11 mouse cellular contexts compared by ENCODE assay signal in the genomic region with DNA sequence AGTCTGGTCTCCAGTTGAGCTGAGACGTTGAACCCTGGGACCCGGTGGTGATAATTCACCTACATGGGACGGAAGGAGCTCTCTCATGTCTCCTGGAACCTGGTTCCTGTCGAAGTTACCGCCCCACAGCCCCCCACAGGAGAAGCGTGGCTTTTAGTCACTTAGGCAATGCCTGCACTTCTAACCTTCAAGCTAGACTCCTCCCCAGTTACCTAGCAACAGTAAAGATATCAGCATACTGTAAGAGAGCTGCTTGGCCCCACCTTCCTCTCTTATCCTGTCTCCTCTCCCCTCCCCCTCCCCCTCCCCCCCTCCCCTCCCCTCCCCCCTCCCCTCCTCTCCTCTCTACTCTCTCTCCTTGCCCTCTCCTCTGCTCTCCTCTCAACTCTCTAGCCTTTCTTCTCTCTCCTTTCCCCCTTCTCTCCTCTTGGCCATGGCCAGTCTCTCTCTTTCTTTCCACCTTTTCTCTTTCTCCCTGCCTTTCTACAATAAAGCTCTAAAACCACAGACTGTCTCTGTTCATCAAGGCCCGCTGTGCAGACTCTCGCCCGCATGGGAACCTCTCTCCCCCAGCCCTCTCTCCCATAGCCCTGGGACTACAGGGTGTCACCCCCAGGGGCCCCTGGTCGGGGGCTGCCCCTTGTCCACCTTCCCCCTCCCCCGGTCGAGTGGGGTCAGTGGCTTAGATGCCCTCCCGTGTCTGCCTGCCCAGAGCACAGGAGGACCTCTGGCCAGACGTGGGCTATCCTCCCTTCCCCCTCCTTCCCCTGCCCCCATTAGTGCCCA.
A peak's percentile ranks its signal among the peaks of the same experiment; 100 is the strongest.
DNase-seq lines count a peak whose midpoint lies in the region; ATAC-seq lines count a peak whose summit lies in the region.
"Had no signal": no experiment of that assay in that cellular context is flagged by ENCODE, and none has a peak within 500 bp of the region (broad histone marks: within the 10 kb centered on the region; RNA-seq: fewer than 3 reads in every experiment).

No protein-coding gene starts in this region.

- peak overlapping the region; percentile 53 for H3K4me2 ChIP-seq in heart, embryonic 12.5 days
- no peak overlapping the region for H3K4me2 ChIP-seq in midbrain, embryonic 13.5 days (replicated peaks)
- no peak overlapping the region for H3K4me2 ChIP-seq in midbrain, embryonic 14.5 days (ENCODE audit: low read length)
- H3K4me2 ChIP-seq in liver, embryonic 12.5 days: peak overlapping the region; percentile 63
- H3K4me2 ChIP-seq: limb, embryonic 12.5 days had no signal

- ATAC-seq in heart, embryonic 12.5 days (ENCODE audit: insufficient number of reproducible peaks, low FRiP score): peak; percentile 88
- peak; percentile 40; the same call in 1 of the 2 replicates for ATAC-seq in midbrain, embryonic 13.5 days
- ATAC-seq in midbrain, embryonic 14.5 days (ENCODE audit: low FRiP score, low TSS enrichment): no peak
- ATAC-seq in liver, embryonic 12.5 days: peak; percentile 99

- WGBS in heart, embryonic 12.5 days: 11% methylated on average over 14 of the region's 14 CpGs
- 34% methylated on average over 14 of the region's 14 CpGs for WGBS in midbrain, embryonic 13.5 days
- 43% methylated on average over 14 of the region's 14 CpGs for WGBS in midbrain, embryonic 14.5 days
- 16% methylated on average over 14 of the region's 14 CpGs for WGBS in liver, embryonic 12.5 days (ENCODE audit: insufficient replicate concordance)

- H3K27ac ChIP-seq in heart, embryonic 12.5 days (ENCODE audit: poor library complexity, severe bottlenecking): no peak overlapping the region
- H3K27ac ChIP-seq in midbrain, embryonic 13.5 days: no peak overlapping the region
- H3K27ac ChIP-seq in midbrain, embryonic 14.5 days (replicated peaks; ENCODE audit: low read depth, low read length): no peak overlapping the region
- H3K27ac ChIP-seq in liver, embryonic 12.5 days: peak overlapping the region; percentile 25; the same call in 1 of the 2 replicates
- H3K27ac ChIP-seq: limb, embryonic 12.5 days had no signal

- H3K4me1 ChIP-seq in heart, embryonic 12.5 days (replicated peaks): peaks cover 10% of the 10 kb centered on the region
- H3K4me1 ChIP-seq in midbrain, embryonic 13.5 days (replicated peaks): peaks cover 3% of the 10 kb centered on the region; the same call in 1 of the 2 replicates
- no peaks in the 10 kb centered on the region for H3K4me1 ChIP-seq in midbrain, embryonic 14.5 days (ENCODE audit: control insufficient read depth, insufficient read depth, low read length)
- peaks cover 25% of the 10 kb centered on the region for H3K4me1 ChIP-seq in liver, embryonic 12.5 days
- H3K4me1 ChIP-seq: limb, embryonic 12.5 days had no signal

- H3K36me3 ChIP-seq in heart, embryonic 12.5 days: no peaks in the 10 kb centered on the region
- no peaks in the 10 kb centered on the region for H3K36me3 ChIP-seq in midbrain, embryonic 13.5 days
- no peaks in the 10 kb centered on the region for H3K36me3 ChIP-seq in midbrain, embryonic 14.5 days (ENCODE audit: control insufficient read depth, insufficient read depth, low read length)
- H3K36me3 ChIP-seq in liver, embryonic 12.5 days: 0 out of 2 replicates have a peak, but pooled peaks cover 4% of the 10 kb centered on the region
- H3K36me3 ChIP-seq: limb, embryonic 12.5 days had no signal

- no peak for DNase-seq in heart, adult 8-10 months (ENCODE audit: low spot score)
- DNase-seq in midbrain, embryonic 14.5 days: no peak
- DNase-seq in thymus, postnatal 4 days: peak; percentile 13
- no peak for DNase-seq in layer of hippocampus, adult 8-10 months (ENCODE audit: low spot score in 2 of 2)
- no peak for DNase-seq in spleen, adult 18-20 months
- DNase-seq: cerebellum, adult 18-20 months had no signal

- H3K9ac ChIP-seq in heart, embryonic 12.5 days: 0 out of 2 replicates have a peak overlapping the region, but pooled peaks have one; percentile 24
- no peak overlapping the region for H3K9ac ChIP-seq in midbrain, embryonic 13.5 days (replicated peaks)
- H3K9ac ChIP-seq in midbrain, embryonic 14.5 days (replicated peaks; ENCODE audit: low read length): no peak overlapping the region
- peak overlapping the region; percentile 44; the same call in 1 of the 2 replicates for H3K9ac ChIP-seq in liver, embryonic 12.5 days
- H3K9ac ChIP-seq: limb, embryonic 12.5 days had no signal

- H3K9me3 ChIP-seq in heart, embryonic 12.5 days (replicated peaks): no peaks in the 10 kb centered on the region
- H3K9me3 ChIP-seq in midbrain, embryonic 13.5 days: no peaks in the 10 kb centered on the region
- no peaks in the 10 kb centered on the region for H3K9me3 ChIP-seq in midbrain, embryonic 14.5 days (ENCODE audit: control insufficient read depth, low read length)
- no peaks in the 10 kb centered on the region for H3K9me3 ChIP-seq in liver, embryonic 12.5 days (replicated peaks)
- H3K9me3 ChIP-seq: limb, embryonic 12.5 days had no signal

- H3K4me3 ChIP-seq in heart, embryonic 12.5 days: 0 out of 2 replicates have a peak overlapping the region, but pooled peaks have one; percentile 13
- no peak overlapping the region for H3K4me3 ChIP-seq in midbrain, embryonic 13.5 days (replicated peaks)
- no peak overlapping the region for H3K4me3 ChIP-seq in midbrain, embryonic 14.5 days (replicated peaks; ENCODE audit: low read depth, low read length)
- no peak overlapping the region for H3K4me3 ChIP-seq in liver, embryonic 12.5 days
- H3K4me3 ChIP-seq: limb, embryonic 12.5 days had no signal

- no peaks in the 10 kb centered on the region for H3K27me3 ChIP-seq in heart, embryonic 12.5 days (replicated peaks)
- H3K27me3 ChIP-seq in midbrain, embryonic 13.5 days: no peaks in the 10 kb centered on the region
- no peaks in the 10 kb centered on the region for H3K27me3 ChIP-seq in midbrain, embryonic 14.5 days (ENCODE audit: control insufficient read depth, insufficient read depth, low read length)
- H3K27me3 ChIP-seq in liver, embryonic 12.5 days (replicated peaks): no peaks in the 10 kb centered on the region
- H3K27me3 ChIP-seq: CH12.LX; limb, embryonic 12.5 days had no signal

Comparison
In these comparisons a context has a peak if more than half of its experiments do, and no peak if none do; other contexts are left out.
1. H3K4me2 ChIP-seq: peak in heart, embryonic 12.5 days (single experiment) and liver, embryonic 12.5 days (single experiment); none in midbrain, embryonic 13.5 days (single experiment) and midbrain, embryonic 14.5 days (single experiment).
2. H3K9ac ChIP-seq: peak in heart, embryonic 12.5 days (single experiment) and liver, embryonic 12.5 days (single experiment); none in midbrain, embryonic 13.5 days (single experiment) and midbrain, embryonic 14.5 days (single experiment).